Mouse (Mus musculus) neural tube, embryonic 12.5 days (tissue): Measurements from ENCODE around the gene Gcnt7. TPM values are rescaled to one million over a fixed set of nuclear protein-coding genes. Genes with fewer than 3 reads are reported as not detected.

Source experiments
- ATAC-seq: fragments of 200-750 bp; cut with Nextera tagmentation; 2 replicates; pipeline ENCODE4 v1.8.0; 2017; ENCODE audit warnings: low read depth, mild to moderate bottlenecking, moderate TSS enrichment, moderate library complexity; ENCODE audit not compliant: low FRiP score
- H3K27ac ChIP-seq: fragments of 300-500 bp; sonication (generic); 2 replicates; pipeline ENCODE4 v1.5.1; 2016
- H3K27me3 ChIP-seq: fragments of 300-500 bp; sonication (generic); replicated peaks from 2 replicates; pipeline ENCODE4 v1.6.1; 2016; ENCODE audit warnings: mild to moderate bottlenecking
- H3K36me3 ChIP-seq: fragments of 300-500 bp; sonication (generic); 2 replicates; pipeline ENCODE4 v1.6.1; 2016; ENCODE audit warnings: mild to moderate bottlenecking
- H3K4me1 ChIP-seq: fragments of 300-500 bp; sonication (generic); 2 replicates; pipeline ENCODE4 v1.6.1; 2016
- H3K4me2 ChIP-seq: fragments of 300-500 bp; sonication (generic); replicated peaks from 2 replicates; pipeline ENCODE4 v1.6.1; 2016; ENCODE audit warnings: mild to moderate bottlenecking
- H3K4me3 ChIP-seq: fragments of 300-500 bp; sonication (generic); 2 replicates; pipeline ENCODE4 v1.5.1; 2016
- H3K9ac ChIP-seq: fragments of 300-500 bp; sonication (generic); 2 replicates; pipeline ENCODE4 v1.6.1; 2016; ENCODE audit warnings: mild to moderate bottlenecking
- H3K9me3 ChIP-seq: fragments of 300-500 bp; sonication (generic); 2 replicates; pipeline ENCODE4 v1.6.1; 2016; ENCODE audit warnings: mild to moderate bottlenecking
- whole genome bisulfite sequencing: fragments of 180-500 bp; shearing (Covaris S2); methylation state at CpG from one replicate; pipeline ENCODE4 v1.1.7; 2016; 5-methylcytosine and 5-hydroxymethylcytosine counted together
- polyA plus RNA-seq: library from polyadenylated mRNA; unstranded; fragments of >200 nt; fragmentation: Nextera tagmentation; extraction: Ambion mirVana; gene quantifications from 2 replicates; pipeline ENCODE4 v1.2.1, GENCODE M21; 2016

Gene Gcnt7
- polyA plus RNA-seq = 1.5 and 2.0 TPM in 2 replicates

DNA sequence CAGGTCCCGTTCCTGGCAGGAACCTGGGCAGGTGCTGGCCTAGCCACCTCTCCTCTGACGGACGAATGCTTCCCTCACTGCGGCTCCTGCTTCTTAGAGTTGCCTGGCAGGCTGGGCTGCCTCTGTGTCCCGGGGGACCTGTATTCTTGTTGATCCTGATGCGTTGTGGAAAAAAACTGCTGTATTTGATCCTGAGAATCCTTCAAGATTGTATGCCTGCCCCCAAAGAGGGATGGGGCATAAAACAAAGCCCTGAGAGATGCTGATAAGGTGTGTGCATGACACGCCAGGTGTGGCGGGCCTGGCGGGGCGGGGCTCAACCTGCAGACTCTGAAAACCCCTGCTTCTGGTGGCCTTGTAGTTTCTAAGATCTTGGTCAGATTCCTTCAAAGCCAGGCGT is at the start of gene Gcnt7:
Gcnt7 (minus strand) TSS at position 101 of the 400 bp plus-strand sequence.
- no peak within 1 kb of the TSS for H3K4me2 ChIP-seq
- no peak within 1 kb of the TSS for H3K4me3 ChIP-seq
- no peaks in the 10 kb centered on the region for H3K4me1 ChIP-seq
- H3K9ac ChIP-seq = no peak within 1 kb of the TSS
- H3K27ac ChIP-seq = no peak within 1 kb of the TSS
- H3K9me3 ChIP-seq = no peaks in the 10 kb centered on the region
- H3K27me3 ChIP-seq = no peaks in the 10 kb centered on the region
- WGBS = 90% methylated on average over 11 of the region's 11 CpGs
- peaks cover 34% of the 10 kb centered on the region for H3K36me3 ChIP-seq
- no peak for ATAC-seq

DNA sequence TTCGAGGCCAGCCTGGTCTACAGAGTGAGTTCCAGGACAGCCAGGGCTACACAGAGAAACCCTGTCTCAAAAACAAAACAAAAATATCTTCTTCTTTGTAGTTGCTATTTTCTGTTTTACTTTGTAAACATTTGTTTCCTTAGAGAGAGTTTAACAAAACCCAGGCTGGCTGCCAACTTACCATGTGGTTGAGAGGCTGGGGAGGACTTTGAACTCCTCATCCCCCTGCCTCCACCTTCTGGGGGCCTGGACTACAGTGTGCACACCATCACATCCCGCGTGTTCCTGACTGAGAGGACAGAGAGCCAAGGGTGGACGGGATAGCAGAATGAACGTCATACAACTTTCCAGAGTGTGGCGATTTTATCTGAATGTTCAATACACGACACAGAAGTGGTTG is 47.7 kb upstream of the Gcnt7 start:
- Histone ChIP-seq H3K4me1 (no peaks in the 10 kb centered on the region), H3K4me3 (no peak overlapping the region), H3K9ac (no peak overlapping the region), H3K27ac (no peak overlapping the region), H3K36me3 (no peaks in the 10 kb centered on the region), H3K27me3 (no peaks in the 10 kb centered on the region), H3K9me3 (no peaks in the 10 kb centered on the region), H3K4me2 (no peak overlapping the region)
- WGBS = 90% methylated on average over 7 of the region's 7 CpGs
- no peak for ATAC-seq

- Histone ChIP-seq H3K27me3 (no peaks in the 10 kb centered on the region), H3K9ac (no peak overlapping the region), H3K4me1 (no peaks in the 10 kb centered on the region), H3K4me2 (no peak overlapping the region), H3K4me3 (no peak overlapping the region), H3K27ac (no peak overlapping the region), H3K36me3 (no peaks in the 10 kb centered on the region), H3K9me3 (no peaks in the 10 kb centered on the region)
- ATAC-seq = no peak
- WGBS = 69% methylated on average over 14 of the region's 14 CpGs
Measured at GRCm38 (mm10) chr2:172502168-172502567, 43.8 kb upstream of the Gcnt7 start.

DNA sequence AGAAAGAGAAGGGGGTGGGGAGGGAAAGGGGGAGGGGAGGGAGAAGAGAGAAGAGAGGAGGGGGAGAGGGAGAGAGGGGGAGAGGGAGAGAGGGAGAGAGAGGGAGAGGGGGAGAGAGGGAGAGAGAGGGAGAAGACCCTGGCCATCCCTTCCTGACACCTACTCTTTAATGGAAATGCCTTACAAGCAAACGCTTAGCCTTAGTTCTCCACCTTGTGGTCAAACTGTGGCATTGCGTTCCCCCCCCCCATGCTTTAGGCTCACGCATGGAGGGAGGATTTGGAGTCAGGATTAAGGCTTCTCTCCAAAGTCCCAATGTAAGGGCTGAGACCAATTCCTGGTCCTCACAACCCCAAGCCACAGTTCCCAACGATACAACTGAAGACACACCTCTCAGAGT is 42.9 kb upstream of the Gcnt7 start:
- no peaks in the 10 kb centered on the region for H3K9me3 ChIP-seq
- H3K4me3 ChIP-seq = no peak overlapping the region
- H3K4me2 ChIP-seq = no peak overlapping the region
- H3K9ac ChIP-seq = no peak overlapping the region
- H3K27ac ChIP-seq = no peak overlapping the region
- no peaks in the 10 kb centered on the region for H3K36me3 ChIP-seq
- no peaks in the 10 kb centered on the region for H3K4me1 ChIP-seq
- no peak for ATAC-seq
- H3K27me3 ChIP-seq = no peaks in the 10 kb centered on the region
- WGBS = 4% methylated on average over 4 of the region's 4 CpGs

GRCm38 (mm10) chr2:172500752-172501316 is 42.4 kb upstream of the Gcnt7 start:
- no peak overlapping the region for H3K4me2 ChIP-seq
- 65% methylated on average over 7 of the region's 7 CpGs for WGBS
- no peaks in the 10 kb centered on the region for H3K9me3 ChIP-seq
- no peak overlapping the region for H3K4me3 ChIP-seq
- no peak overlapping the region for H3K27ac ChIP-seq
- ATAC-seq = no peak
- no peaks in the 10 kb centered on the region for H3K36me3 ChIP-seq
- H3K4me1 ChIP-seq = no peaks in the 10 kb centered on the region
- no peak overlapping the region for H3K9ac ChIP-seq
- H3K27me3 ChIP-seq = no peaks in the 10 kb centered on the region

DNA sequence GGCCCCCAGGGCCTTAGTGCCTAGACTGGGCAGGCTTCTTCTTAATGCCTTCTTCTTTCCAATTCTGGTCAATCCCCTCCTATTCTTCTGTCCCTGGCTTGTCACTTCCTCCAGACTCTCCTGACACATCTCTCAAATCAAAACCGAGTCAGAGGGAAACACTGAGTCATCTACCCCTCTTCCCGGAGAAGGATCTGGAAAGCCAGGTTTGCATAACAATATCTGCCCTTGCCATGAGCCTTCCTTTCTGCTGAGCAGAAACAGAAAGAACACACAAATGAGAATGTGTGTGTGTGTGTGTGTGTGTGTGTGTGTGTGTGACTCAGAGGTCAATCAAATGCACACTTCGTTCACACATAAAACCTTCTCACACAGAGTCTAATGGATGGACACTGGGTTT is 40.4 kb upstream of the Gcnt7 start:
- ATAC-seq = no peak
- Histone ChIP-seq H3K9me3 (no peaks in the 10 kb centered on the region), H3K27ac (no peak overlapping the region), H3K4me3 (no peak overlapping the region), H3K27me3 (no peaks in the 10 kb centered on the region), H3K4me2 (no peak overlapping the region), H3K36me3 (no peaks in the 10 kb centered on the region), H3K4me1 (no peaks in the 10 kb centered on the region), H3K9ac (no peak overlapping the region)
- WGBS = 43% methylated on average over 3 of the region's 3 CpGs

DNA sequence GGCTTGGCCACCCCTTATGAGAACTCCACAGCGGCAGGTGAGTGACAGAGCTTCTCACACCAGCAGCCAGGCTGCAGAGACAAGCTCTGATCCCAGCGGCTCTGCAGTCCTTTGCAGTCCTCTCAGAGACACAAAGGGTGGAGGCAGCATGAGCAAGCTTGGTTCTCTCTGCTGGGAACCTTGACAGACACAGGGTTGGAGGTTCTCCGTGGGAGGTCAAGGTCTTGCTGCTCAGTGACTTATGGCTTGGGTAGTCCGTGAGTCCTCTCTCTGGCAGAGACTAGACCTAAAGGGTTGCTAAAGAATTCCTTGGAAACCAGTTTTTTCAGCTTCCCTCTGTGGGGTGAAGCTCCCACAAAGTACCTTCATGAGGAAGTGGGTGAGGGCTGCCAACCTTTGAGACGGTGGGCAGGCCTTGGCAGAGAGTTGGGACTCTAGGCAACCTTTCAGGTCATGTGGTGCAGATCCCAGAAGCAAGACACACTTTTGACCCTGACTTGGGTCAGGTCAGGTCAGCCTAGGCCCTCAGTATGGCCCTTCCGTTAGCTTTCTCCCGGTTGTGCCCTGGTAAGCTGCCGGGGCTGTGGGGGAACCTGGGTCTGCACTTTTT is 38.4 kb upstream of the Gcnt7 start:
- Histone ChIP-seq H3K27me3 (no peaks in the 10 kb centered on the region), H3K4me2 (no peak overlapping the region), H3K36me3 (no peaks in the 10 kb centered on the region), H3K4me1 (no peaks in the 10 kb centered on the region), H3K9ac (no peak overlapping the region), H3K9me3 (no peaks in the 10 kb centered on the region), H3K27ac (no peak overlapping the region), H3K4me3 (no peak overlapping the region)
- WGBS = 77% methylated on average over 8 of the region's 8 CpGs
- no peak for ATAC-seq

DNA sequence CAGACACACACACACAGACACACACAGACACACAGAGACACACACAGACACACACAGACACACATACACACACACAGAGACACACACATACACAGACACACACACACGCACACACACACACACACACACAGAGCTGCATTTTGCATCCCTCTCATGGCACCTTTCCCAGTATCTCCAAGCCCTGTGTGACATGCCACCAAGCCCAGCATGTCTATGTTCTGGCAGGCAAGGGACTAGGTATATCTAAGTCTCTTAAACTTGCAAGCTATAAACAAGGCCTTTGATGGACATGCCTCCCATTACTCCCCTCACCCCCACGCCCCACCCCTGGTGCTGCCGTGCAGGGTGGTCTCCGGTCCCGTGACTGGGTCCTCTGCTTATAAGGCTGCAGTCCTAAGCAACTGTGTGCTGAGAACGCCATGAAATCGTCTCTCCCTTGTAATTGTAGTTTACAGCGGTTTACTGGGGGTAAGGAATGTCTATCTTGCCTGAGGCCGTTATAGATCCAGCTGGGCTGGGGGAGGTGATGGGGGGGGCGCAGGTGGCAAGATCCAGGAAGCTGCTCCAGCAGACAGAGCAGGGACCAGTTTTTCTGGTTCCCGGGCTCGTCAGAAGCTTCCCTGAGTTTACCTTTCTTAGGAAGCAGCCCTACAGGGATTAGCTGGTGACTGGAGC is 26.4 kb upstream of the Gcnt7 start:
- no peak for ATAC-seq
- WGBS = 33% methylated on average over 12 of the region's 12 CpGs

DNA sequence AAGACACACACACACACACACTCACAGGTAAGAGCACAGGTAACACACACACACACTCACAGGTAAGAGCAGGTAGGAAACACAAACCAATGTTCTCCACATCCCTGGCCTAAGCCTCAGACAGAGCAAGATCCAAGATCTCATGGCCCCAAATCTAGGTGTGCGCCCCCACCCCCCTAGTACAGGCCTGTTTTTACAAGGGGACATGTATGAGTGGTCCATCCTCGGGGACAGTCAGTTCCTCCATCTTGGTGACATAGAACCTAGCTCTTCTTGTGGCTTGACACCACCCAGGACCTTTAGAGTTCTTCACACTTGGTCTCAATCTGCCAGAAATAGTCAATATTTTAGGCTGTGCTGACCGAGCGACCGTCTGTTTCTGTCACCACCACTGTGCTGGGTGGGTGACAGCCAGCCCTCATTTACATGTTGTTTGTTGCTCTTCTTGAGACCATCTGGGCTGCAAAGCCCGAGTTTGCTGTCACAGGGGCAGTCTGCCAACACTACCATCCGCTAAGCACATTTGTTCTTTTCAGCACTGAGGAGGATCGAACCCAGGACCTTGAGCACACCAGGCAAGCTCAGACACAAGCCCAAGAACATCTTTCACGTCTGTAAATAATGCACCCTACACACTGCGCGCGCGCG is 25.5 kb upstream of the Gcnt7 start:
- H3K27me3 ChIP-seq = no peaks in the 10 kb centered on the region
- H3K9ac ChIP-seq = no peak overlapping the region
- H3K27ac ChIP-seq = no peak overlapping the region
- H3K4me1 ChIP-seq = no peaks in the 10 kb centered on the region
- no peaks in the 10 kb centered on the region for H3K36me3 ChIP-seq
- no peak overlapping the region for H3K4me2 ChIP-seq
- H3K9me3 ChIP-seq = no peaks in the 10 kb centered on the region
- no peak for ATAC-seq
- WGBS = 85% methylated on average over 14 of the region's 14 CpGs
- no peak overlapping the region for H3K4me3 ChIP-seq

More for the DNA sequence above, 26.4 kb upstream of the Gcnt7 start:
- H3K9me3 ChIP-seq = no peaks in the 10 kb centered on the region
- H3K36me3 ChIP-seq = no peaks in the 10 kb centered on the region
- no peak overlapping the region for H3K9ac ChIP-seq
- no peak overlapping the region for H3K27ac ChIP-seq
- H3K4me2 ChIP-seq = no peak overlapping the region
- H3K27me3 ChIP-seq = no peaks in the 10 kb centered on the region
- no peak overlapping the region for H3K4me3 ChIP-seq
- H3K4me1 ChIP-seq = no peaks in the 10 kb centered on the region

DNA sequence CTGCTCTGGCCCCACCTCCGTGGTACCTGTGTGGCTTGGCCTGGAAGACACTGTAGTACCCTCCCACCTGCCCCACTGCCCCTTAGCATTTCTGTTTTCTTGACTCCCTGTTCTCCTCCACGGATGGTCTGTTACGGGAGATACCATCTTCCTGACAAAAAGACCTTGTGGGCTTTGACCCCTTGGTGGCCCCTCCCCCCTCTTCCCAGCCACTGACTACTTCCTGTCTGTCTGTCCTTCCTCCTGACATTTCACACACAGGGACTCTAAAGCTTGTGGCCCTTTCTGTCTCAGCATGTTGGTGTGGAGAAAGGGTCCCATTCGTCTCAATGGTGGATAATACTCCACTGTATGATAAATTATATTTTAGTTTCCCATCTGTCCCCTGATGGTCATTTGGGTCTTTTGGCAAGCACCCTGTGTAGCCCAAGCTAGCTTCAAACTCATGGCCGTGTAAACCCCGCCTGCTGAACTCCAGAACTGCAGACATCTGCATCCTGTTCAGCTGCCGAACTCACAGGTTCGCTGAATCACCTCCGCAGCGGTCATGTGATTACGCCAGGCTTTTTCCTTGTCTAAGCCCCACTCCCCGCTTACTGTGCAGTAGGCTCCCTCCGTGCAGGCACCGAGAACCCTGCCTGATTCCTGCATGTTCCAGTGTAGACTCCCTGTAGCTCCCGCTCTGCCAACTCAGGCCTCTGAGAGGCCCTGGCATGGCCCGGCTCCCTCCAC is 23.4 kb upstream of the Gcnt7 start:
- no peaks in the 10 kb centered on the region for H3K4me1 ChIP-seq
- WGBS = 89% methylated on average over 16 of the region's 16 CpGs
- no peaks in the 10 kb centered on the region for H3K36me3 ChIP-seq
- H3K27me3 ChIP-seq = no peaks in the 10 kb centered on the region
- no peak overlapping the region for H3K4me3 ChIP-seq
- H3K9me3 ChIP-seq = no peaks in the 10 kb centered on the region
- H3K4me2 ChIP-seq = no peak overlapping the region
- no peak for ATAC-seq
- no peak overlapping the region for H3K27ac ChIP-seq
- H3K9ac ChIP-seq = no peak overlapping the region

GRCm38 (mm10) chr2:172480296-172480695 is 21.9 kb upstream of the Gcnt7 start:
- Histone ChIP-seq H3K9me3 (no peaks in the 10 kb centered on the region), H3K27me3 (no peaks in the 10 kb centered on the region), H3K27ac (no peak overlapping the region), H3K4me1 (no peaks in the 10 kb centered on the region), H3K36me3 (no peaks in the 10 kb centered on the region), H3K4me3 (no peak overlapping the region), H3K4me2 (no peak overlapping the region), H3K9ac (no peak overlapping the region)
- no peak for ATAC-seq
- WGBS = 70% methylated on average over 7 of the region's 7 CpGs

- Histone ChIP-seq H3K9ac (no peak overlapping the region), H3K27ac (no peak overlapping the region), H3K4me3 (no peak overlapping the region), H3K4me1 (no peaks in the 10 kb centered on the region), H3K27me3 (no peaks in the 10 kb centered on the region), H3K4me2 (no peak overlapping the region), H3K36me3 (no peaks in the 10 kb centered on the region), H3K9me3 (no peaks in the 10 kb centered on the region)
- no peak for ATAC-seq
- WGBS = 5% methylated on average over 2 of the region's 2 CpGs
Measured at GRCm38 (mm10) chr2:172477860-172478259, 19.5 kb upstream of the Gcnt7 start.
